Mouse (Mus musculus): ENCODE measurements around the gene Stk31.

DNA sequence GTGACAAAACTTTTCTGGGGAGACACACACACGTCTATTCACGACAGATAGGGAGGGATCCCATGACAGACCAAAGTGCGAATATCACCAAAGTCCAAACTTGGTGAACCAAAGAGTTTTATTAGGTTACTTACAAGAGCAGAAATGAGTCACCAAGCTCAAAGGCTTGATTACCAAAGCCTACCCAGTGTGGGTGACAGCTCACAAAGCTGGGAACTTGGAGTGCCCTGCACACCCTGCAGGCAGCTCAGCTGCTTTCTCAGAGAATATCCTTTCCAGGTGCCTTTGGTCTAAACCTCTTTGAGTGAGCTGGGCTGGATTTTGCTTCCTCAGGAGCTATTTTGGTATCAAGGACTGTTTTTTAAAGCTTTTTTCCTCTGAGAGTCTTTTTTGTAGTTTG, 15.4 kb downstream of the Stk31 start:
- TF ChIP-seq POLR2A (IDR thresholded peaks at IDR 0.05; ENCODE audit: low read depth, low read length) (no peak), CTCF (IDR thresholded peaks at IDR 0.05; ENCODE audit: extremely low read depth, insufficient read length, insufficient replicate concordance, low read depth, low read length) (no peak)

Data from small intestine, adult 2 months (tissue).